Mouse (Mus musculus) heart, embryonic 10.5 days (tissue): ENCODE measurements around the gene Slc25a38. TPM values are rescaled to one million over a fixed set of nuclear protein-coding genes. Genes with fewer than 3 reads are reported as not detected.

ENCODE experiments used
- DNase-seq: peaks from one replicate; pipeline ENCODE4 v3.0.0-alpha.2; 2017; ENCODE audit warnings: low spot score
- H3K27ac ChIP-seq: fragments of 300-500 bp; sonication (generic); 2 replicates; pipeline ENCODE4 v1.5.1; 2016; ENCODE audit warnings: mild to moderate bottlenecking
- H3K27me3 ChIP-seq: fragments of 300-500 bp; sonication (generic); 2 replicates; pipeline ENCODE4 v1.6.1; 2016; ENCODE audit warnings: mild to moderate bottlenecking; ENCODE audit not compliant: poor library complexity, insufficient read depth, severe bottlenecking
- H3K36me3 ChIP-seq: fragments of 300-500 bp; sonication (generic); 2 replicates; pipeline ENCODE4 v1.6.1; 2016; ENCODE audit warnings: mild to moderate bottlenecking, moderate library complexity
- H3K4me1 ChIP-seq: fragments of 300-500 bp; sonication (generic); 2 replicates; pipeline ENCODE4 v1.6.1; 2016; ENCODE audit warnings: mild to moderate bottlenecking
- H3K4me3 ChIP-seq: fragments of 300-500 bp; sonication (generic); 2 replicates; pipeline ENCODE4 v1.5.1; 2016; ENCODE audit warnings: mild to moderate bottlenecking, moderate library complexity
- H3K9me3 ChIP-seq: fragments of 300-500 bp; sonication (generic); 2 replicates; pipeline ENCODE4 v1.6.1; 2016; ENCODE audit warnings: mild to moderate bottlenecking, moderate library complexity
- WGBS: fragments of 180-500 bp; shearing (Covaris S2); methylation state at CpG from one replicate; pipeline ENCODE4 v1.1.7; 2016; 5-methylcytosine and 5-hydroxymethylcytosine counted together
- polyA plus RNA-seq: library from polyadenylated mRNA; unstranded; fragments of >200 nt; fragmentation: Nextera tagmentation; extraction: Ambion mirVana; gene quantifications from 2 replicates; pipeline ENCODE4 v1.2.1, GENCODE M21; 2016

Slc25a38 gene
- polyA plus RNA-seq, result 39.8 and 42.1 TPM in 2 replicates

DNA sequence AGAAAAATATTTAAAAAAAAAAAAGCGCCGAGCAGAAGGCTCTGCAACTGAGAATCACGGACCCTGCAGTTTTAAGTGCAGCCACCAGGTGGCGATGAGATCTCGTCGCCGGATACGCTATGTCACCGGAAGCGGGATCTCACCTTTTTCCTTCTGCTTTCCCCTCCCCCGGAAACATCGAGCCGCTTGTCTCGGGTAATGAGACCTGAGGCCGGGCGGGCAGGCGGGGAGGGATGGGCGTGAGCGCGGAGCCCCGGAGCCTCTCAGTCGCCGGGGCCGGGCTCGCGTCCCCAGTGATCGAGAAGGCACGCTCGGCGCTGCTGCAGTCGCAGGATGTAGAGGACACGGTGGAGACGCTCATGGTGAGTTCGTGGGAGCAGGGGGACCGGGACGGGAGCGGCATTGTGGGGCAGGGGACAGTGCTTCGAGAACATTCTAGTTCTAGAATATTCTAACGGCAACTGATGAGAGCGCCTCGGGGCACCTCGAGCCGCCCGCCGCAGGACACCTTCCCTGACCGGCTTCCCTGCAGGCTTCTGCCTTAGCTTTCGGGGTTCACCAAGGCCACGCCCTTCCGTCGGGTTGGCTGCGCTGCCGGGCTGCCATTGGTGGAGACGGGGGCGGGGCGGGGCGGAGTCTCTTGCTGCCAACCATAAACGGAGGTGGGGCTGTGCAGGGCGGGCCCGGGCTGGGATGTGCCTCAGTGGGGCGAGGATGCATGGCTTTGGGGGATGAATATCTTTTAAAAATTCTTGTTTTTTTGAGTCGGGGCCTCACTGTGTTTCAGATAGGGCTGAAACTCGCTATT, at the start of gene Slc25a38:
TSS of gene Slc25a38 (plus strand) at position 164 of the 808 bp plus-strand sequence.
- 1% methylated on average over 62 of the region's 62 CpGs for WGBS

DNA sequence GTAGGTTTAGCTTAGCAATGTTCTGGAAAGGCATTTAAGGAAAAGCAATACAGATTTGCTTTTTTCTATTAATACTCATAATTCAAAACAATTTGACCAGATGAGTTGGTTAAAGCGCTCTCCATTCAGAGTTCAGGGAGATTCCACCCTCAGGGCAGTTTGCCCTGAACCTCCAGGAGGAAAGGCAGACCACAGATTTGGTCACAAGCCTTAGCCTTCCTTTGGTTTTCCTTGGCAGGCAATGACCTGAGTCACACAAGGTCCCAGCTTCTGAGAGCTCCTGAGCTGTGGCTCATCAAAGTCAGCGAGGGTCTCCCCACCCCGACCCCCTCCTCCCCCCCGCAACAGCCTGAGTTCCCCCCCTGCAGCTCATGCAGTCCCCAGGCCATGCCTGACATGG, 45.9 kb upstream of the Slc25a38 start:
- H3K9me3 ChIP-seq, result no peaks in the 10 kb centered on the region
- H3K4me3 ChIP-seq, result no peak overlapping the region
- no peak overlapping the region for H3K27ac ChIP-seq
- H3K36me3 ChIP-seq, result no peaks in the 10 kb centered on the region
- 73% methylated on average over 4 of the region's 4 CpGs for WGBS
- no peak for DNase-seq
- H3K4me1 ChIP-seq, result no peaks in the 10 kb centered on the region
- 0 out of 2 replicates have a peak, but pooled peaks cover 7% of the 10 kb centered on the region for H3K27me3 ChIP-seq

More for the DNA sequence above, at the start of gene Slc25a38:
- no peaks in the 10 kb centered on the region for H3K9me3 ChIP-seq
- H3K4me3 ChIP-seq, result peak within 1 kb of the TSS; percentile 95
- peak; percentile 97 for DNase-seq
- H3K36me3 ChIP-seq, result no peaks in the 10 kb centered on the region
- H3K27ac ChIP-seq, result peak within 1 kb of the TSS; percentile 88
- no peaks in the 10 kb centered on the region for H3K27me3 ChIP-seq
- peaks cover 10% of the 10 kb centered on the region for H3K4me1 ChIP-seq

DNA sequence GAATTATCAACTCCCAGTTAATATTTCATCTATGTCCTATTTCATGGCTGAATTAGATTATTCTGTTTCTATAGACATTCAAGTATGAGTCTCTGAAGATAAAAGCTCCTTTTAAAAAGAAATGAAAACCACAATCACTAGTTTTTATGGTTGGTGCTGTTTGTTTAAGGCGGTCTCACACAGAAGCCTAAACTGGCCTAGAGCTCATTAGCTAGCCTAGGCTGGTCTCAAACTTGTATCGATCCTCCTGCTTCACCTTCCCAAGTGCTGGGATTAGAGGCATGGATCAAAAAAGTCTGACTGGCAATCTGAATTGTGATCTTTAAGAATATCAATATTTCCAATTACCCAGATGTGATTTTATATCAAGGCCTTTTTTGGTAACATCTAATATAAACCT, 42.6 kb upstream of the Slc25a38 start:
- Histone ChIP-seq H3K27me3 (peaks cover 13% of the 10 kb centered on the region; the same call in 1 of the 2 replicates), H3K36me3 (no peaks in the 10 kb centered on the region), H3K4me3 (no peak overlapping the region), H3K9me3 (no peaks in the 10 kb centered on the region), H3K27ac (no peak overlapping the region), H3K4me1 (no peaks in the 10 kb centered on the region)
- 81% methylated on average over 2 of the region's 2 CpGs for WGBS
- DNase-seq, result no peak

DNA sequence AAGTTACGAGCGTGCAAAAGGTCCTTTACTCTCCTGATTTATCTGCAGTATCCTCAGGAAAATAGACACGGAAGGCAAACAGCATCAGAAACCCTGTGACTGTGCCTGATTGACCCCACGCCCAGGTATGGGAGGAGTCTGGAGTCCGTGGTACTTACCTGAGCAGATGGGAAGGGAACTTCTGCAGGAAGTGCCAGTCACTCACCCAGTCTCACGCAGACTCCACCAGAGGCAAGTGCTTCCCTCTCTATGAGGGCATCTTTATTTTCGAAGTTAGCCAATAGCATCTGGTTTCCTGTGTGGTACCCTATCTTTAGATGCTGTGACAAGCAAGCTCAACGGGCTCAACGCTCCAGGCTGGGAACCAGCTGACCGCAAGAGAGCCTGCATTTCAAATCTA, 42.1 kb upstream of the Slc25a38 start:
- WGBS, result 55% methylated on average over 10 of the region's 10 CpGs
- Histone ChIP-seq H3K27me3 (peaks cover 13% of the 10 kb centered on the region; the same call in 1 of the 2 replicates), H3K27ac (no peak overlapping the region), H3K36me3 (no peaks in the 10 kb centered on the region), H3K4me1 (0 out of 2 replicates have a peak, but pooled peaks cover 3% of the 10 kb centered on the region), H3K9me3 (no peaks in the 10 kb centered on the region), H3K4me3 (no peak overlapping the region)
- no peak for DNase-seq

DNA sequence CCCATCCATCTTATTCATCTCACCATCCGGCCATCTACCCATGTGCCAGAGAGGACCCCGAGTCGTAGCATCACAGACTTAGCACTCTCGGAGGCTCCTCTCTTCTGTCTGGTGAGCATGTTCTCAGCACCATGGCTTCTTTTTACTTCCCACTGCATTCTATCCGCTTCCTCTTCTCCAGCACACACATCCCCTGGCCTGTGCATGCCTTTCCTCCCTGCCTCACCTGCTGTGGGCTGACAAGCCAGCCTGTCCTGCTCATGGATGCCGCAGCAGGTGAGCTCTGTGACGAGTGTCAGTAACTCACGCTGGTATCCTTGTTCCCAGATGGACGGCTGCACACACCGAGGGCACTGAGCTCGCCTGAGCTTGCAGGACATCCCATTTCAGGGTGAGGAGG, 40.4 kb upstream of the Slc25a38 start, which contains the start of gene Cx3cr1:
TSS of gene Cx3cr1 (minus strand) at position 101 of the 400 bp plus-strand sequence.
- Histone ChIP-seq H3K36me3 (no peaks in the 10 kb centered on the region), H3K27me3 (peaks cover 13% of the 10 kb centered on the region; the same call in 1 of the 2 replicates), H3K9me3 (no peaks in the 10 kb centered on the region), H3K4me1 (0 out of 2 replicates have a peak, but pooled peaks cover 4% of the 10 kb centered on the region), H3K27ac (no peak within 1 kb of the TSS), H3K4me3 (no peak within 1 kb of the TSS)
- 76% methylated on average over 11 of the region's 11 CpGs for WGBS
- DNase-seq, result no peak

DNA sequence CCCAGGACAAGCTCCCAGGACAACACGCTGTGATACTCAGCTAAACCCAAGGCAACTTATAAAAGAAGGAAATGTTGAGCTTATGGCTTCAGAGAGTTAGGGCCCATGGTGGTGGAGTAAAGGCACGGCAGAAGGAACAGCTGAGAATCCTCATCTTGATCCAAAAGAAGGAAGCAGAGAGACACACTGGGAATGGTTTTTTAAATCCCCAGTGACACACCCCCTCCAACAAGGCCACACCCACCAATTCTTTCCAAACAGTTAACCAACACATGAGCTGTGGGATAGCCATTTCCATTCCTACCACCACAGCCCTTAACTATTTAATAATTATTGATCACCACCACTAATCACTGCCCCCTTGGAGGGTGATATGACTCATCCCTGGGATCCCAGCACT, 38.9 kb upstream of the Slc25a38 start:
- no peaks in the 10 kb centered on the region for H3K36me3 ChIP-seq
- H3K4me1 ChIP-seq, result 0 out of 2 replicates have a peak, but pooled peaks cover 4% of the 10 kb centered on the region
- H3K27me3 ChIP-seq, result peaks cover 6% of the 10 kb centered on the region; the same call in 1 of the 2 replicates
- WGBS, result 72% methylated on average over 2 of the region's 2 CpGs
- no peak overlapping the region for H3K27ac ChIP-seq
- H3K9me3 ChIP-seq, result no peaks in the 10 kb centered on the region
- no peak overlapping the region for H3K4me3 ChIP-seq
- DNase-seq, result no peak

DNA sequence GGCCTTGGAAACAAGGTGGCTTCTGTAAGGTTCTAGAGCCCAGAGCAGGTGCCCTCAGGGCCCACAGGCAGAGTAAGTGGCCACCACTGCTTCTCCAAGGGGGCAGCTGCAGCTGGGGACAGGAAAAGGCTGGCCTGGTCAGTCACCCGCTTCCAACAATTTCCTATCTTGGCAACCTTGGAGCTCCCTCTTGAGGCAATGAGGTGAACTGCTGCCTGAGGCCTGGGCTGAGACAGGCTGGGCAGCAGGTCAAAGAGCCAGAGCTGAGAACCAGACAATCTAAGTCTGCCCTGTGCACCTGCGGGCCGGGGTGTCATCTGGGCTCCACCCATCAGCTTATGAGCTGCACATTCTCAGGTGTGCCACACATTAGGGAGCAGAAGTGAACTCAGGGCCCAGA, 37.0 kb upstream of the Slc25a38 start:
- H3K4me3 ChIP-seq, result no peak overlapping the region
- H3K27me3 ChIP-seq, result peaks cover 6% of the 10 kb centered on the region; the same call in 1 of the 2 replicates
- H3K9me3 ChIP-seq, result no peaks in the 10 kb centered on the region
- H3K4me1 ChIP-seq, result 0 out of 2 replicates have a peak, but pooled peaks cover 4% of the 10 kb centered on the region
- DNase-seq, result peak; percentile 85
- 24% methylated on average over 3 of the region's 3 CpGs for WGBS
- no peaks in the 10 kb centered on the region for H3K36me3 ChIP-seq
- H3K27ac ChIP-seq, result no peak overlapping the region

DNA sequence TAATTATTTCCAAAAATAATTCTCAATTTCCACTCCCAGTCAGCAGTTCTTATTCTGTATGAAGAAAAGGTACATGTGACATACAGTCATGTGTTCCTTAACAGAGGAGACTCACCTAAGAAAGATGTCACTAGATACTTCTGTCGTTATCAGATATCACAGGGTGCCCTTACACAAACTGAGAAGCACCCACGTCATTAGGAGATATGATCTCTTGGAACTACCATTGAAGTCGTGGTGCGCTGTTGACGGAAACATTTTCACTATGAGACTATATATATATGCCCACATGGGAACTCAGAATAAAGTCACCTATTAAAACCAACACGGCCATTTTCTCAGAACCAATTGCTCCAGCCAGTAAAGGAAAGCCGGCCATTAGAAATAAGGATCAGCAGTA, 35.7 kb upstream of the Slc25a38 start:
- H3K27me3 ChIP-seq, result peaks cover 6% of the 10 kb centered on the region; the same call in 1 of the 2 replicates
- H3K4me3 ChIP-seq, result no peak overlapping the region
- H3K36me3 ChIP-seq, result no peaks in the 10 kb centered on the region
- 82% methylated on average over 7 of the region's 7 CpGs for WGBS
- H3K9me3 ChIP-seq, result no peaks in the 10 kb centered on the region
- no peak overlapping the region for H3K27ac ChIP-seq
- H3K4me1 ChIP-seq, result 0 out of 2 replicates have a peak, but pooled peaks cover 4% of the 10 kb centered on the region
- DNase-seq, result no peak

DNA sequence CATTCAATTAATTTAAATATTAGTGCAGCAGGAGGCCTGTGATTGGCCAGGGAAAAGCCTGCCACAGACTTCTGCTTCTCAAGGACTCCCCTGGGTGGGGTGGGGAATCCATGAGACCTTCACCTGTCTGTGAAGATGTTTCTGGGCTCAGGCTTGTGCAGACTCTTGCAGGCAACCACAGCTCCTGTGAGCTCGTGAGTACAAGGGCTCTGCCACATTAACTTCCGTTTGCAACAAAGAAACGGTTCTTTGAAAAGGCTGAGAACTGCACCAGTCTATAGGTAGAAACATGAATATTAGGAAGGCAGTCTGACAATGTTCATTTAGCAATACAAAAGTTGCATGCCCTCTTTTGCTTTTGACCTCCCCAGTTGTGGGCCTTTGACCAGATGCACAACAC, 31.9 kb upstream of the Slc25a38 start:
- WGBS, result 74% methylated on average over 3 of the region's 3 CpGs
- no peaks in the 10 kb centered on the region for H3K9me3 ChIP-seq
- DNase-seq, result no peak

DNA sequence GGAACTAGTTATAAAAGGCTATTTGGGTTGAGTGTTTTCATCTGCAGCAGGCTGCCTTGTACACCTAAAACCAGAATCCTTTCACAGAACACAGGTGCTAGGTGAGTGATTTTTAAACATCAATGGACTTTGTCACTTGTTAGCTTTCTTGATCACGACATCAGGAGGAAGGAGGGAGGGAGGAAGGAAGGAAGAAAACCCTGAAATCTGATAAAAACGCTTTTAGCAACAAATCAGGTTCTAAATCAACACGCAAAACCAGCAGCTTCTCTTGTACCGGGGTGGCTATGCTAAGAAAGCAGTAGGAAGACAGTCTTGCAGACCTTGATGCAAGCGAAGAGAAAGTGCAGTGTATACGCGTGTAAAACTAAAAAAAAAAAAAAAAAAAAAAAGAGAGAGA, 30.3 kb upstream of the Slc25a38 start:
- WGBS, result 74% methylated on average over 7 of the region's 7 CpGs
- H3K4me1 ChIP-seq, result no peaks in the 10 kb centered on the region
- peaks cover under 1% of the 10 kb centered on the region; the same call in 1 of the 2 replicates for H3K27me3 ChIP-seq
- H3K36me3 ChIP-seq, result no peaks in the 10 kb centered on the region
- H3K4me3 ChIP-seq, result no peak overlapping the region
- H3K27ac ChIP-seq, result no peak overlapping the region
- H3K9me3 ChIP-seq, result no peaks in the 10 kb centered on the region
- DNase-seq, result no peak

More for the DNA sequence above, 31.9 kb upstream of the Slc25a38 start:
- Histone ChIP-seq H3K4me3 (no peak overlapping the region), H3K36me3 (no peaks in the 10 kb centered on the region), H3K27ac (no peak overlapping the region), H3K4me1 (no peaks in the 10 kb centered on the region), H3K27me3 (no peaks in the 10 kb centered on the region)

DNA sequence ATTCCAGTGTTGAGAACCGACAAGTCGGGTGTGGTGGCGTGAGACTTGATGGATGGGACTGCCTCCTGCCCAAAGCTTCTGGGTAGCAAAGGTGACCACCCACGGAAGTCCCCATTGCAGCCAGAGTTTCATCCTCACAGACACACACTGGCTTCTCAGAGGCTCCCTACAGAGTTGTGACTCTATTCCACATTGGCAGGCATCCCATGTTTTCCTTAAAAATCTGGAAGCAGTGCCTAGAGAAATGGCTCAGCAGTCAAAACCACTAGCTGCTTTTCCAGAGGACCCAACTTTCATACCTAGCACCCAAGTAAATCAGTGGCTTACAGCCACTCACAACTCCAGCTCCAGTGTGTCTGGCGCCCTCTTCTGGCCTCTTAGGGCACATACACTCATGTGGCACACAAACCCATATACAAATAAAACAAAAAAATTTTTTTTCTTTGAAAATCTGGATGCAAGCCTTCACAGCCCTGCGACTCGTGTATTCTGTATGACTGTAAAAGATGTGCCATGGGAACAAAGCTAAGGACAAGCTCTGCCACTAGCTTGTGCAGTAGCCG, 29.5 kb upstream of the Slc25a38 start:
- Histone ChIP-seq H3K27ac (no peak overlapping the region), H3K36me3 (no peaks in the 10 kb centered on the region), H3K27me3 (peaks cover 4% of the 10 kb centered on the region; the same call in 1 of the 2 replicates), H3K9me3 (no peaks in the 10 kb centered on the region), H3K4me3 (no peak overlapping the region), H3K4me1 (no peaks in the 10 kb centered on the region)
- WGBS, result 79% methylated on average over 8 of the region's 8 CpGs
- no peak for DNase-seq

DNA sequence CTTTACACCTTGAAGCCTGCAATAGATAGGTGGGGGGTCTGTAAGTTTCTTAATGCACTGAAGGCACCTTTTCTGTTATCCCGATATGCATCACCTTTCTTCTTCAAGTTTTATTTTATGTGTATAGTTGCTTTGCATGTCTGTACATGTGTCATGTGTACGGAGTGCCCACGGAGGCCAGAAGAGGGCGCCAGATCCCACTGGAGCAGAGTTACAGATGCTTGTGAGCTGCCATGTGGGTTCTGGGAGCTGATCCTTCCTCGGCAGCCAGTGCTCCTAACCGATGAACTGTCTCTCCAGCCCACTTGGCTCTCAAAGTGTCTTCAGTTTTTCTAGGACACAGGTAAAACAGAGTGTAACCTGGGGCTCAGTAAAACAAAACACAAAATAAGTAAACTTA, 28.9 kb upstream of the Slc25a38 start:
- Histone ChIP-seq H3K36me3 (no peaks in the 10 kb centered on the region), H3K4me1 (no peaks in the 10 kb centered on the region), H3K27ac (no peak overlapping the region), H3K4me3 (no peak overlapping the region), H3K27me3 (peaks cover 4% of the 10 kb centered on the region; the same call in 1 of the 2 replicates), H3K9me3 (no peaks in the 10 kb centered on the region)
- DNase-seq, result peak; percentile 61
- 67% methylated on average over 6 of the region's 6 CpGs for WGBS

DNA sequence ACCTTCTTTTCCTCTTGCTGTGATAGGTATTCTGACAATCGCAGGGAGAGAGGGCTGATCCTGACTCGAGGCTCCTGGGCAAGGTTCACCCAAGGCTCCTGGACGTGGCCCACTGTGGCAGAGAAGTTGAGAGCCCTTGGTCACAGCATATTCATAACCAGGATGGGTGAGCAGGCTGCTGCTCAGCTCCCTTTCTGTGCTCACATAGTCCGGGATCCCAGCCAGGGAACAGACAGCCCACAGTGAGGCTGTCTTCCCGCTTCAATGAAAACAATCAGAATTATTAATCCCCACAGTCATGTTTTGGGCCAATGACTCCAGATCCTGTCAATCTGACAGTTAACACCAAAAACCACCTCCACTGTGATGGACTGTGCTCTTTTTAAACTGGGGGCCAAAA, 28.2 kb upstream of the Slc25a38 start:
- DNase-seq, result peak; percentile 42
- Histone ChIP-seq H3K27me3 (peaks cover 4% of the 10 kb centered on the region; the same call in 1 of the 2 replicates), H3K4me1 (no peaks in the 10 kb centered on the region), H3K27ac (no peak overlapping the region), H3K36me3 (no peaks in the 10 kb centered on the region), H3K9me3 (no peaks in the 10 kb centered on the region), H3K4me3 (no peak overlapping the region)
- 74% methylated on average over 5 of the region's 5 CpGs for whole genome bisulfite sequencing
